Mouse (Mus musculus) ES-E14 (cell line): ENCODE data around the gene Gm42957. TPM values are rescaled to one million over a fixed set of nuclear protein-coding genes. Genes with fewer than 3 reads are reported as not detected.

ENCODE experiments used
- DNase-seq: peaks from one replicate; pipeline ENCODE4 v3.0.0-alpha.2; 2013; ENCODE audit warnings: low read depth, low spot score
- H3K27ac ChIP-seq: 2 replicates; pipeline ENCODE4 v1.5.1; 2012; ENCODE audit warnings: low read depth, mild to moderate bottlenecking, low read length, moderate library complexity, mixed read lengths; ENCODE audit not compliant: poor library complexity, insufficient read depth, severe bottlenecking
- H3K36me3 ChIP-seq: 2 replicates; pipeline ENCODE4 v1.6.1; 2012; ENCODE audit warnings: mild to moderate bottlenecking, low read length, moderate library complexity, mixed read lengths; ENCODE audit not compliant: control insufficient read depth, poor library complexity, insufficient read depth, severe bottlenecking
- H3K4me1 ChIP-seq, 2 experiments: fragments of 150-350 bp in 1 of 2; sonication (generic) in 1 of 2; 2 replicates each; pipeline ENCODE4 v1.6.1; 2012; ENCODE audit warnings: low read length in 2 of 2, mild to moderate bottlenecking in 1 of 2, mixed read lengths in 1 of 2; ENCODE audit not compliant: control insufficient read depth in 2 of 2, insufficient read depth in 2 of 2, poor library complexity in 1 of 2
- H3K4me3 ChIP-seq, 2 experiments: fragments of 150-350 bp in 1 of 2; sonication (generic) in 1 of 2; 2 replicates each; pipeline ENCODE4 v1.5.1; 2012; ENCODE audit warnings: low read length in 2 of 2, low read depth in 1 of 2, mild to moderate bottlenecking in 1 of 2, mixed read lengths in 1 of 2; ENCODE audit not compliant: insufficient read depth in 1 of 2, poor library complexity in 1 of 2, severe bottlenecking in 1 of 2
- H3K9ac ChIP-seq: 2 replicates; pipeline ENCODE4 v1.6.1; 2012; ENCODE audit warnings: low read depth, mild to moderate bottlenecking, low read length, mixed read lengths; ENCODE audit not compliant: poor library complexity, insufficient read depth, severe bottlenecking
- H3K9me3 ChIP-seq: fragments of 150-350 bp; sonication (generic); 2 replicates; pipeline ENCODE4 v1.6.1; 2012; ENCODE audit warnings: low read depth, mild to moderate bottlenecking, low read length; ENCODE audit not compliant: control insufficient read depth, insufficient read depth
- CHD2 ChIP-seq: IDR thresholded peaks from 2 replicates; pipeline ENCODE4 v1.6.1; 2014; ENCODE audit warnings: mild to moderate bottlenecking, low read depth, low read length, inconsistent platforms
- HCFC1 ChIP-seq: IDR thresholded peaks from 2 replicates; pipeline ENCODE4 v1.6.1; 2012; ENCODE audit warnings: low read length, inconsistent platforms, borderline replicate concordance; ENCODE audit not compliant: insufficient read depth
- MAFK ChIP-seq: IDR thresholded peaks from 2 replicates; pipeline ENCODE4 v1.6.1; 2014; ENCODE audit warnings: mild to moderate bottlenecking, low read depth, low read length, inconsistent platforms; ENCODE audit not compliant: insufficient read depth
- ZC3H11A ChIP-seq: IDR thresholded peaks from 2 replicates; pipeline ENCODE4 v1.6.1; 2012; ENCODE audit warnings: low read depth, mild to moderate bottlenecking, inconsistent platforms, low read length, borderline replicate concordance
- ZNF384 ChIP-seq: IDR thresholded peaks from 2 replicates; pipeline ENCODE4 v1.6.1; 2012; ENCODE audit warnings: low read depth, low read length, inconsistent platforms
- in situ Hi-C, 2 experiments: fragments of 600-800 bp; cut with MboI; formaldehyde crosslinking; loops; one replicate each; pipeline ENCODE4 v1.15.1; 2025; ENCODE audit warnings: low sequenced_read_pairs in 2 of 2, inconsistent platforms in 1 of 2; ENCODE audit not compliant: unreplicated experiment in 2 of 2
- total RNA-seq: library from RNA; depleted of rRNA; stranded (reverse); fragments of 300-350 nt; gene quantifications from 2 replicates; pipeline ENCODE4 v1.2.3, GENCODE M21; 2012; rRNA removed

The Gm42957 gene
- 0.13 and 0.21 TPM in 2 replicates for total RNA-seq

GRCm38 (mm10) chr3:96634928-96635879 is at the start of gene Gm42957, which contains the start of gene Pex11b:
Gm42957 (plus strand) TSS chr3:96635474.
Pex11b (plus strand) TSS chr3:96635376.
- peak within 1 kb of the TSS; percentile 91 for H3K9ac ChIP-seq
- peak within 1 kb of the TSS; percentile 72 to 92 for H3K4me3 ChIP-seq
- H3K9me3 ChIP-seq: no peaks in the 10 kb centered on the region
- H3K27ac ChIP-seq: no peak within 1 kb of the TSS; the same call in none of the 2 replicates
- no peak; the same call in 1 of the 2 replicates for TF ChIP-seq HCFC1
- no peak for TF ChIP-seq ZNF384
- no peak for TF ChIP-seq MAFK
- no peak for TF ChIP-seq CHD2
- TF ChIP-seq ZC3H11A: no peak
- H3K36me3 ChIP-seq: peaks cover 12% of the 10 kb centered on the region
- in situ Hi-C loops: loop anchor here in 1 of 2 experiments (10.0 kb wide), 1 partner anchor 90 kb away; no protein-coding TSS in a partner anchor
- peak; percentile 84 for DNase-seq
- H3K4me1 ChIP-seq: peaks cover 0 to 4% of the 10 kb centered on the region in 2 experiments; a peak in 2 of 4 replicates

GRCm38 (mm10) chr3:96590657-96591056 is 44.6 kb upstream of the Gm42957 start:
- in situ Hi-C loops: no loop called here
- TF ChIP-seq CHD2 (no peak), HCFC1 (no peak)
- no peak for DNase-seq
- no peak overlapping the region for H3K9ac ChIP-seq
- no peaks in the 10 kb centered on the region for H3K9me3 ChIP-seq
- peaks cover 7 to 10% of the 10 kb centered on the region in 2 experiments; a peak in 3 of 4 replicates for H3K4me1 ChIP-seq
- H3K27ac ChIP-seq: no peak overlapping the region
- no peak overlapping the region for H3K4me3 ChIP-seq
- H3K36me3 ChIP-seq: no peaks in the 10 kb centered on the region

- Histone ChIP-seq H3K27ac (no peak overlapping the region), H3K4me1 (peaks cover 13 to 14% of the 10 kb centered on the region in 2 experiments), H3K36me3 (no peaks in the 10 kb centered on the region), H3K4me3 (peak overlapping the region; percentile 84 to 96), H3K9me3 (no peaks in the 10 kb centered on the region), H3K9ac (peak overlapping the region; percentile 82; the same call in 1 of the 2 replicates)
- TF ChIP-seq HCFC1 (no peak), ZC3H11A (no peak), CHD2 (no peak), MAFK (no peak)
- DNase-seq: no peak
- in situ Hi-C loops: no loop called here
Observed at GRCm38 (mm10) chr3:96593374-96593773, 41.9 kb upstream of the Gm42957 start.

GRCm38 (mm10) chr3:96593790-96594560 is 41.3 kb upstream of the Gm42957 start, which contains the start of gene Polr3gl:
Polr3gl (minus strand) TSS chr3:96594181.
- Histone ChIP-seq H3K36me3 (no peaks in the 10 kb centered on the region), H3K4me3 (peak within 1 kb of the TSS; percentile 84 to 96), H3K4me1 (peaks cover 13 to 18% of the 10 kb centered on the region in 2 experiments), H3K9me3 (no peaks in the 10 kb centered on the region), H3K27ac (peak within 1 kb of the TSS; percentile 67; the same call in 1 of the 2 replicates), H3K9ac (peak within 1 kb of the TSS; percentile 82)
- in situ Hi-C loops: no loop called here
- TF ChIP-seq ZNF384: no peak
- TF ChIP-seq HCFC1: no peak
- no peak; the same call in 1 of the 2 replicates for TF ChIP-seq CHD2
- no peak for TF ChIP-seq MAFK
- TF ChIP-seq ZC3H11A: no peak
- DNase-seq: peak; percentile 96
